ENCODE assay signal across 8 mouse cellular contexts in the genomic region with DNA sequence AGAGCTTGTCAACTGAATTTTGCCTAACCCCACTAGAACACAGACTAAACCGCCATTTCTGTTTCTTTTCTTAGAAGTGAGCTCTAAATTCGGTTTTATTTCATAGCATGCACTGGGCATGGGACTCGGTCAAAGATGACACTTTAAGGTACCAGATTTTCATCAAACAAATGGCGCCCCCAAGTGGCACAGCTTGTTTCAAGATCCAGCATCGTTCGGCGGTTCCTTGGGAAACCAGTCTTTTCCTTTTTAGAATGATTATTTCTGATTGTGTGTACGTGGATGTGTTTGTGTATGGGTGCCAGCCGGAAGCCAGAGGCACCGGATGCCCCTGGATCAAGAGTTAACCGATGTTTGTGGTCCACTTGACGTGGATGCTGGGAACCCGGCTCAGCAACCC. TPM values are rescaled to one million over a fixed set of nuclear protein-coding genes. Genes with fewer than 3 reads are reported as not detected.
A peak's percentile ranks its signal among the peaks of the same experiment; 100 is the strongest.
DNase-seq lines count a peak whose midpoint lies in the region; ATAC-seq and TF ChIP-seq lines count a peak whose summit lies in the region.

No protein-coding gene starts in this region.

- H3K4me1 ChIP-seq in thymus, adult 2 months (replicated peaks; ENCODE audit: control insufficient read depth, insufficient read depth, low read length): no peaks in the 10 kb centered on the region
- no peaks in the 10 kb centered on the region for H3K4me1 ChIP-seq in embryonic facial prominence, embryonic 11.5 days (ENCODE audit: control insufficient read depth, insufficient read depth, low read length)

- H3K36me3 ChIP-seq in thymus, adult 2 months (ENCODE audit: control insufficient read depth, insufficient read depth, low read length): no peaks in the 10 kb centered on the region
- no peaks in the 10 kb centered on the region for H3K36me3 ChIP-seq in embryonic facial prominence, embryonic 11.5 days (replicated peaks; ENCODE audit: control insufficient read depth, insufficient read depth, low read depth, low read length)

- peak; percentile 22 for DNase-seq in gastrocnemius, postnatal 14 days
- DNase-seq in gastrocnemius, adult 8-10 months (ENCODE audit: low spot score in 2 of 2): no peak
- peak; percentile 27 for DNase-seq in thymus, adult 2 months
- no peak for DNase-seq in thymus, adult 18-20 months
- DNase-seq in embryonic facial prominence, embryonic 11.5 days (ENCODE audit: low spot score): peak; percentile 80
- DNase-seq in left cerebral cortex, adult 18-20 months (ENCODE audit: low spot score in 2 of 2): peak; percentile 47 to 71
- peak; percentile 60 for DNase-seq in retina, postnatal 1 day

- H3K4me2 ChIP-seq in embryonic facial prominence, embryonic 11.5 days (ENCODE audit: low read depth, low read length): no peak overlapping the region

- TF ChIP-seq POLR2A in thymus, adult 2 months (IDR thresholded peaks at IDR 0.05; ENCODE audit: control insufficient read depth, extremely low read depth, insufficient read depth, low read length, poor library complexity): no peak

- no peaks in the 10 kb centered on the region for H3K9me3 ChIP-seq in embryonic facial prominence, embryonic 11.5 days (replicated peaks; ENCODE audit: control insufficient read depth, low read length)

- no peak for ATAC-seq in embryonic facial prominence, embryonic 11.5 days (replicated peaks; ENCODE audit: insufficient number of reproducible peaks, low FRiP score, low TSS enrichment, low read depth)
- ATAC-seq in megakaryocyte progenitor cell, adult 5-6 weeks (replicated peaks; ENCODE audit: poor library complexity): no peak

- WGBS in thymus, adult 2 months: 19% methylated on average over 13 of the region's 13 CpGs
- 29% methylated on average over 13 of the region's 13 CpGs for WGBS in embryonic facial prominence, embryonic 11.5 days

- intact Hi-C loops in gastrocnemius, postnatal 14 days (cut with DNase I; ENCODE audit: low total_unique reads): loop anchor here (5.0 kb wide), 1 partner anchor 352 kb away; a partner anchor contains a TSS

- no peak overlapping the region for H3K9ac ChIP-seq in embryonic facial prominence, embryonic 11.5 days (replicated peaks; ENCODE audit: low read length)

- no peak for TF ChIP-seq CTCF in thymus, adult 2 months (IDR thresholded peaks at IDR 0.05; ENCODE audit: borderline replicate concordance, control insufficient read depth, extremely low read depth, insufficient read depth, low read length, poor library complexity)

- H3K4me3 ChIP-seq in thymus, adult 2 months (ENCODE audit: control insufficient read depth, insufficient read depth, low read length): no peak overlapping the region
- no peak overlapping the region for H3K4me3 ChIP-seq in embryonic facial prominence, embryonic 11.5 days (ENCODE audit: low read depth, low read length)

- no peak overlapping the region for H3K27ac ChIP-seq in thymus, adult 2 months (ENCODE audit: control insufficient read depth, insufficient read depth, low read length)
- H3K27ac ChIP-seq in embryonic facial prominence, embryonic 11.5 days (replicated peaks; ENCODE audit: low read depth, low read length): no peak overlapping the region

- no peaks in the 10 kb centered on the region for H3K27me3 ChIP-seq in thymus, adult 2 months (ENCODE audit: control insufficient read depth, insufficient read depth, low read length)
- H3K27me3 ChIP-seq in embryonic facial prominence, embryonic 11.5 days (ENCODE audit: control insufficient read depth, insufficient read depth, low read length): no peaks in the 10 kb centered on the region

RNA-seq across cellular contexts. Expression of a gene that starts 27.7 kb away (rescaled TPM):
- 1 to 10 TPM; 2.0 to 3.1 TPM for total RNA-seq in gastrocnemius, postnatal 14 days (2021)
- total RNA-seq in gastrocnemius, adult 8-10 months (2022): 1 to 10 TPM in 1 of 4 experiments, under 1 TPM in 3; 0.77 to 1.1 (median 0.90) TPM
- 1.1 and 1.4 TPM in 2 replicates for polyA plus RNA-seq in thymus, adult 2 months (2012; rRNA removed)
- polyA plus RNA-seq in embryonic facial prominence, embryonic 11.5 days (2014; fragmentation: Nextera tagmentation; extraction: Ambion mirVana): 4.9 and 5.0 TPM in 2 replicates
- 1 to 10 TPM; 1.4 TPM for total RNA-seq in left cerebral cortex, adult 18-20 months (2021)
- total RNA-seq in megakaryocyte progenitor cell, adult 5-6 weeks (2015): 0.10 TPM in 1 of 2 replicates, not detected in the other
- 0.14 TPM in 1 of 2 replicates, not detected in the other for total RNA-seq in megakaryocyte progenitor cell, adult 5-6 weeks (2017)

RNA-seq across cellular contexts. Expression of a gene that starts 39.5 kb away (rescaled TPM):
- total RNA-seq in gastrocnemius, postnatal 14 days (2021): not detected
- not detected for total RNA-seq in gastrocnemius, adult 8-10 months (2022)
- polyA plus RNA-seq in thymus, adult 2 months (2012; rRNA removed): 0.20 TPM in 1 of 2 replicates, not detected in the other
- not detected in 2 replicates for polyA plus RNA-seq in embryonic facial prominence, embryonic 11.5 days (2014; fragmentation: Nextera tagmentation; extraction: Ambion mirVana)
- total RNA-seq in left cerebral cortex, adult 18-20 months (2021): under 1 TPM in 1 of 2 experiments, not detected in 1; 0.37 TPM
- total RNA-seq in megakaryocyte progenitor cell, adult 5-6 weeks (2015): not detected in 2 replicates
- total RNA-seq in megakaryocyte progenitor cell, adult 5-6 weeks (2017): not detected in 2 replicates

RNA-seq across cellular contexts. Expression of a gene that starts 55.8 kb away (rescaled TPM):
- 1 to 10 TPM; 1.6 to 3.7 TPM for total RNA-seq in gastrocnemius, postnatal 14 days (2021)
- under 1 TPM in 3 of 4 experiments, not detected in 1; 0.29 to 0.49 (median 0.43) TPM for total RNA-seq in gastrocnemius, adult 8-10 months (2022)
- polyA plus RNA-seq in thymus, adult 2 months (2012; rRNA removed): 0.58 and 0.73 TPM in 2 replicates
- polyA plus RNA-seq in embryonic facial prominence, embryonic 11.5 days (2014; fragmentation: Nextera tagmentation; extraction: Ambion mirVana): 2.1 and 2.3 TPM in 2 replicates
- under 1 TPM in 1 of 2 experiments, not detected in 1; 0.21 TPM for total RNA-seq in left cerebral cortex, adult 18-20 months (2021)
- 0.27 TPM in 1 of 2 replicates, not detected in the other for total RNA-seq in megakaryocyte progenitor cell, adult 5-6 weeks (2015)
- not detected in 2 replicates for total RNA-seq in megakaryocyte progenitor cell, adult 5-6 weeks (2017)

Comparison
In these comparisons a context has a peak if more than half of its experiments do, and no peak if none do; other contexts are left out.
1. DNase-seq: peak in gastrocnemius, postnatal 14 days (single experiment), thymus, adult 2 months (single experiment), embryonic facial prominence, embryonic 11.5 days (single experiment), left cerebral cortex, adult 18-20 months (2 of 2) and retina, postnatal 1 day (single experiment); none in gastrocnemius, adult 8-10 months (0 of 2) and thymus, adult 18-20 months (0 of 2).